Mouse (Mus musculus): Measurements from ENCODE around the gene Gadd45a. TPM values are rescaled to one million over a fixed set of nuclear protein-coding genes. Genes with fewer than 3 reads are reported as not detected.

Gadd45a gene
- polyA plus RNA-seq, 1 experiment from 2014 or later, result 26.2 TPM

DNA sequence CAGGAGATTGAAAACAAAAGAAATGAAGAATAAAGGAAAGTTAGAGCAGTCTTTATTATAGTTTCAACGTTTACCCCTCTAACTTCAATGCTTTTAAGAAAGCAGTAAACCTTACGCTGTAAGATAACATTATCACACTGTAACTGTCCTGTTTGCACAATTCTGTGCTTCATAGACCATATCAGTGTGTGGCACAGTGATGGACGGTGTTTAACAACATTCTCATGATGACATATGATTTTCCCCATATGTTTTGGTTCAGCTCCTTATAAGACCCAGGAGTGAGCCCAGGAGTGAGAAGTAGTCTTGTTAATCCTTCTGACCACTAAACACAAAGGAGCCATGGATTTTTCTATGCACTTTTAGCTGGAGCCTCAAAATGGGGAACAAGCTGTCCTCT lies 9.7 kb upstream of the Gadd45a start:
- Histone ChIP-seq H3K9me3 (ENCODE audit: control insufficient read depth, low read length) (no peaks in the 10 kb centered on the region), H3K4me3 (ENCODE audit: low read depth, low read length) (no peak overlapping the region), H3K4me2 (replicated peaks; ENCODE audit: low read depth) (no peak overlapping the region), H3K27ac (replicated peaks) (no peak overlapping the region), H3K27me3 (ENCODE audit: control insufficient read depth, insufficient read depth, low read length) (no peaks in the 10 kb centered on the region), H3K9ac (ENCODE audit: low read length) (no peak overlapping the region), H3K36me3 (ENCODE audit: control insufficient read depth, insufficient read depth, low read length) (no peaks in the 10 kb centered on the region), H3K4me1 (replicated peaks; ENCODE audit: control insufficient read depth, insufficient read depth) (no peaks in the 10 kb centered on the region)
- no peak for ATAC-seq (ENCODE audit: low FRiP score, low TSS enrichment)
- WGBS, result 49% methylated on average over 3 of the region's 3 CpGs
- no peak for DNase-seq (ENCODE audit: low spot score)
- TF ChIP-seq CTCF (IDR thresholded peaks at IDR 0.05; ENCODE audit: low read depth), result no peak
- TF ChIP-seq EP300 (optimal IDR thresholded peaks at IDR 0.05), result no peak

DNA sequence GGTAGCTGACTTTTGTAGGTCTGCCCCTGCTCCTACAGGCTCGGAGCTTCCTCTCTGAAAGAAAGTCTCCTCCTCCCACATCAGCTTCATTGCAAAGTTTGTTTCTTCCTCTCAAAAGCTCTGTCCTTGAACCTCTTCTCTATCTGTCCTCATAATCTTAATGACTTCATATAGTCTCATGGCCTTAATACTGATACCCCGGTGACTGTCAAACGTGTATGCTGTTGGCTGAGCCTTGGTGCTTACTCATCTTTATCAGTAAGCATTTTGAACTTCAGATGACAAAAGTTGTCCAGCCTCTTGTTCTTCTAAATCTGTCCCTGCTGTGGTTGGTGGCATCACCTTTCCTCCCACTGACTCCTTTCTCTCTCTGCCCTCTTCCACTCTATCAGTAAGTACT lies 8.2 kb upstream of the Gadd45a start:
- no peak for DNase-seq (ENCODE audit: low spot score)
- Histone ChIP-seq H3K9ac (ENCODE audit: low read length) (no peak overlapping the region), H3K27ac (replicated peaks) (no peak overlapping the region), H3K4me1 (replicated peaks; ENCODE audit: control insufficient read depth, insufficient read depth) (no peaks in the 10 kb centered on the region), H3K36me3 (ENCODE audit: control insufficient read depth, insufficient read depth, low read length) (no peaks in the 10 kb centered on the region), H3K9me3 (ENCODE audit: control insufficient read depth, low read length) (no peaks in the 10 kb centered on the region), H3K27me3 (ENCODE audit: control insufficient read depth, insufficient read depth, low read length) (no peaks in the 10 kb centered on the region), H3K4me2 (replicated peaks; ENCODE audit: low read depth) (no peak overlapping the region), H3K4me3 (ENCODE audit: low read depth, low read length) (no peak overlapping the region)
- WGBS, result 78% methylated on average over 3 of the region's 3 CpGs
- TF ChIP-seq EP300 (optimal IDR thresholded peaks at IDR 0.05) (no peak), CTCF (IDR thresholded peaks at IDR 0.05; ENCODE audit: low read depth) (no peak)
- ATAC-seq (ENCODE audit: low FRiP score, low TSS enrichment), result no peak

DNA sequence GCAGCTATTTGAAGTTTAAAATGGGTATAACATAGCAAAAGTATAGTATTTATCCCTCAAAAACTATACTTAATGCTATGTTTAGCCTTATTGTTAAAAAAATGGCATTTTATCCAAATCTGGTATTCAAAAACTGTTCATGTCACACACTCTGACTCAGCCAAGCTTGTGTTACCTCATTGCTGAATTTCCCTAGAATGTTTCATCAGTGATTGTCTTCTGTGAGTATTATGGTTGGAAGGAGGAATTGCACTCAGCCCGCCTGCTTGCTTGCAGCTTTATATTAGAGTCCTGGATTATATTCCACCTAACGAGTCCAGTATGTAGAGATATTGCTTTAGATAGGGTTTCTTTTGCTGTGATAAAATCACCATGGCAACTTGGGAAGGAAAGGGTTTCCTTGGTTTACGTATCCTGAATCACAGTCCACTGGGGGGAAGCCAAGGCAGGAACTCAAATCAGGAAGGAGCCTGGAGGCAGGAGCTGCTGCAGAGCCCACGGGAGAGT lies 3.7 kb upstream of the Gadd45a start:
- H3K27me3 ChIP-seq (ENCODE audit: control insufficient read depth, insufficient read depth, low read length), result no peaks in the 10 kb centered on the region
- WGBS, result 62% methylated on average over 4 of the region's 4 CpGs

GRCm38 (mm10) chr6:67038964-67039363 lies 1.7 kb upstream of the Gadd45a start:
- ATAC-seq (ENCODE audit: low FRiP score, low TSS enrichment), result no peak
- no peaks in the 10 kb centered on the region for H3K9me3 ChIP-seq (ENCODE audit: control insufficient read depth, low read length)
- no peaks in the 10 kb centered on the region for H3K4me1 ChIP-seq (replicated peaks; ENCODE audit: control insufficient read depth, insufficient read depth)
- no peak overlapping the region for H3K27ac ChIP-seq (replicated peaks)
- peak; percentile 28 for TF ChIP-seq CTCF (IDR thresholded peaks at IDR 0.05; ENCODE audit: low read depth)
- TF ChIP-seq EP300 (optimal IDR thresholded peaks at IDR 0.05), result no peak
- no peaks in the 10 kb centered on the region for H3K36me3 ChIP-seq (ENCODE audit: control insufficient read depth, insufficient read depth, low read length)
- no peaks in the 10 kb centered on the region for H3K27me3 ChIP-seq (ENCODE audit: control insufficient read depth, insufficient read depth, low read length)
- DNase-seq (ENCODE audit: low spot score), result no peak
- 96% methylated on average over 2 of the region's 3 CpGs for WGBS
- no peak overlapping the region for H3K4me2 ChIP-seq (replicated peaks; ENCODE audit: low read depth)
- no peak overlapping the region for H3K4me3 ChIP-seq (ENCODE audit: low read depth, low read length)
- H3K9ac ChIP-seq (ENCODE audit: low read length), result no peak overlapping the region

More for the DNA sequence above, 3.7 kb upstream of the Gadd45a start:
- H3K36me3 ChIP-seq (ENCODE audit: control insufficient read depth, insufficient read depth, low read length), result no peaks in the 10 kb centered on the region
- H3K9me3 ChIP-seq (ENCODE audit: control insufficient read depth, low read length), result no peaks in the 10 kb centered on the region
- H3K4me1 ChIP-seq (replicated peaks; ENCODE audit: control insufficient read depth, insufficient read depth), result no peaks in the 10 kb centered on the region
- no peak overlapping the region for H3K4me3 ChIP-seq (ENCODE audit: low read depth, low read length)
- H3K4me2 ChIP-seq (replicated peaks; ENCODE audit: low read depth), result no peak overlapping the region
- no peak overlapping the region for H3K27ac ChIP-seq (replicated peaks)
- no peak for ATAC-seq (ENCODE audit: low FRiP score, low TSS enrichment)
- DNase-seq (ENCODE audit: low spot score), result no peak
- H3K9ac ChIP-seq (ENCODE audit: low read length), result no peak overlapping the region
- no peak for TF ChIP-seq CTCF (IDR thresholded peaks at IDR 0.05; ENCODE audit: low read depth)
- TF ChIP-seq EP300 (optimal IDR thresholded peaks at IDR 0.05), result no peak

- peak; percentile 88 for ATAC-seq (ENCODE audit: low FRiP score, low TSS enrichment)
- Histone ChIP-seq H3K27me3 (ENCODE audit: control insufficient read depth, insufficient read depth, low read length) (no peaks in the 10 kb centered on the region), H3K36me3 (ENCODE audit: control insufficient read depth, insufficient read depth, low read length) (no peaks in the 10 kb centered on the region), H3K4me2 (replicated peaks; ENCODE audit: low read depth) (peak overlapping the region; percentile 76), H3K4me1 (replicated peaks; ENCODE audit: control insufficient read depth, insufficient read depth) (no peaks in the 10 kb centered on the region), H3K4me3 (ENCODE audit: low read depth, low read length) (peak overlapping the region; percentile 75), H3K27ac (replicated peaks) (peak overlapping the region; percentile 95), H3K9ac (ENCODE audit: low read length) (peak overlapping the region; percentile 89), H3K9me3 (ENCODE audit: control insufficient read depth, low read length) (no peaks in the 10 kb centered on the region)
- under 1% methylated on average over 29 of the region's 29 CpGs for WGBS
- TF ChIP-seq EP300 (optimal IDR thresholded peaks at IDR 0.05), result no peak
- TF ChIP-seq CTCF (IDR thresholded peaks at IDR 0.05; ENCODE audit: low read depth), result peak; percentile 80
- peak; percentile 90 for DNase-seq (ENCODE audit: low spot score)
These were observed 873 bp downstream of the Gadd45a start for GRCm38 (mm10) chr6:67036356-67036811.

- DNase-seq (ENCODE audit: low spot score) (no peak), ATAC-seq (ENCODE audit: low FRiP score, low TSS enrichment) (no peak)
- Histone ChIP-seq H3K27ac (replicated peaks) (peak overlapping the region; percentile 56), H3K36me3 (ENCODE audit: control insufficient read depth, insufficient read depth, low read length) (no peaks in the 10 kb centered on the region), H3K4me2 (replicated peaks; ENCODE audit: low read depth) (peak overlapping the region; percentile 76), H3K4me1 (replicated peaks; ENCODE audit: control insufficient read depth, insufficient read depth) (no peaks in the 10 kb centered on the region), H3K9me3 (ENCODE audit: control insufficient read depth, low read length) (no peaks in the 10 kb centered on the region), H3K9ac (ENCODE audit: low read length) (peak overlapping the region; percentile 89), H3K27me3 (ENCODE audit: control insufficient read depth, insufficient read depth, low read length) (no peaks in the 10 kb centered on the region), H3K4me3 (ENCODE audit: low read depth, low read length) (peak overlapping the region; percentile 75)
- TF ChIP-seq CTCF (IDR thresholded peaks at IDR 0.05; ENCODE audit: low read depth) (no peak), EP300 (optimal IDR thresholded peaks at IDR 0.05) (no peak)
- WGBS, result 19% methylated on average over 19 of the region's 19 CpGs
These were observed 1.6 kb downstream of the Gadd45a start for GRCm38 (mm10) chr6:67035388-67036299.

Data from stomach, postnatal 0 days (tissue).